Mouse (Mus musculus): ENCODE measurements around the gene Dlg5. TPM values are rescaled to one million over a fixed set of nuclear protein-coding genes. Genes with fewer than 3 reads are reported as not detected.

The Dlg5 gene
- total RNA-seq, 2 experiments from 2014 or later = 55.5 to 74.0 TPM

DNA sequence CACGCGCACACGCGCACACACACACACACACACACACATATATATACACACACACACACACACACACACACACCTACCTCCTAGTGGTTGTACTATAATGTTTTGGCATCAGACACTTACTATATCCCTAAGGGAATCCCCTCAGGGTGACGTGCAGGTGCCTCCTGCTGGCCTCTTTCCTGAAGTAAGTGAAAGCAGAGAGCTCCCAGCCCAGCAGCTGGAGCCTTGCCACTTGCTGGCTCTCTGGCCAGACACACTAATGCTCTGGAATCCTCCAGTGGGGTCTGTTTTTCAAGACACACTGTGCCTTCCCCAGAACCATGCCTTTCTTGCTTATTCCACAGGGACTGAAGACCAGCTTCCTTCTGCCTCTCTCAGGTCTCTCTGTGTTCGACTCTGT lies 48.8 kb downstream of the Dlg5 start:
- no peak for DNase-seq (ENCODE audit: low spot score in 2 of 2)

DNA sequence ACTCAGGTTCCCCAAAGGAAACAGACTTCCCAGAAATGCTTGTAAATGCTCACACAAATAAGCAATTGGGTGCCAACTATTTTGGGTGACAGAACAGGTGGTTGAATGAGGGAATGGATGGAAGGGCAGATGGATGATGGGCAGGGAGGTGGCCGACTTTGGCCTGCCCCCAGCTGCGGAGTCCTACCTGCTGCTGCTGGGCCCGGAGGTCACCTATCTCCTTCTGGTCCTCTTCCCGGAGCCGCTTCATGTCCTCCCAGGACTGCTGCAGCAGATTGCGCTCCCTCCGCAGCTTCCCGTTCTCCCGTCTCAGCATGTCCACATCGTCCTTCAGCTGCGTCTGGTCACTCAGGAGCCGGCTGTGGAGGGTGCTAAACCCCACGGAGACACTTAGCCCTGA lies 55.6 kb downstream of the Dlg5 start:
- DNase-seq (ENCODE audit: low spot score in 2 of 2) = no peak

DNA sequence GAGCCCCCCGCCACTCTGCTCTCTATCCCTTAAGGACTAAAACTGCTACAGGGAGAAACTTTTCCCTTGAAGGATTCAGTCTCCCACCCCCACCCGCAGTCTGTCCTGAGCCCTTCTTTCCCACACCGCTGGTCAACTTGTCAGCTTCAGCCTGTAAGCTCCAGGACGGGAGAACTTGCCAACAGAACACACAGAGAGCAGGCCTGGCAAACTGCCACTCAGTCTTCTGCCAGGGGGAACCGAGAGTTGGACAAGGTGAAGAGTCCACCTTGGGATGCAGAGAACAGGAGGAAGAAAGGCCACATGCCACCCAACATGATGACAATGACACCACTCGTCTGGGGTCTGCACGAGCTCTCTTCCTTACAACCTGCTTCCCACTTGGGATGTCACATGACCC lies 56.1 kb downstream of the Dlg5 start:
- no peak for DNase-seq (ENCODE audit: low spot score in 2 of 2)

DNA sequence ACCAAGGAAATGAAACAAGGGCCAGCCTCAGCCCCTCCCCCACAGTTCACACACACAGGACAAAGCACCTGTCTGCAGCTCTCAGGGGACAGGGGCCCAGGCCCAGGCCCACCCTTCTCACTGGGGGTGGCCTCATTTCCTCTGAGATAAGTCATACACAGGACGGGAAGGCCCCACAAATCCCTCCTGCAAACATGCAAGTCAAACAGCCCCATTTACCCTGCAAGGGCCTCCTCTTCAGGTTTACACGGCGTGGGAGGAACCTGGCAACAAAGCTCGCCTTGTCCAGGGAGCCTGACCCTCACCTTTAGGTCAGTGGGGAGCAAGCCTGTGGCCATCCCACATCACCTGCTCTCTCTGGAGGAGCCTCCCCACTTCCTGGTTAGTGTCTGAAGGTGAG lies 60.2 kb downstream of the Dlg5 start:
- DNase-seq (ENCODE audit: low spot score in 2 of 2) = no peak

DNA sequence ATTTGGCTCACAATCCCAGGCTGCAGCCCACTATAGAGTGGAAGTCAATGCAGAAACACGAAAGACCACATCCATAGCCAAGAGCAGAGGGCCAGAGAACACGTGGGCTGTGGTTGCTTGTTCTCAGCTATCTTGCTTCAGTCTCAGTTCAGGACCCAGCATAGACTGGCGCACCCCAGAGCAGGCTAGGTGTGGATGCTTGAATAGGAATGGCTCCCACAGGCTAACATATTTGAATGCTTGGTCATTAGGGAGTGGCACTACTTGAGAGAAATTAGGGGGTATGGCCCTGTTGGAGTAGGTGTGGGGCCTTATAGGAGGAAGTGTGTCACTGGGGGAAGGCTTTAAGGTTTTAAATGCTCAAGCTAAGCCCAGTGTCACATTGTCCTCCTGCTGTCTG lies 62.8 kb downstream of the Dlg5 start:
- DNase-seq (ENCODE audit: low spot score in 2 of 2) = no peak

DNA sequence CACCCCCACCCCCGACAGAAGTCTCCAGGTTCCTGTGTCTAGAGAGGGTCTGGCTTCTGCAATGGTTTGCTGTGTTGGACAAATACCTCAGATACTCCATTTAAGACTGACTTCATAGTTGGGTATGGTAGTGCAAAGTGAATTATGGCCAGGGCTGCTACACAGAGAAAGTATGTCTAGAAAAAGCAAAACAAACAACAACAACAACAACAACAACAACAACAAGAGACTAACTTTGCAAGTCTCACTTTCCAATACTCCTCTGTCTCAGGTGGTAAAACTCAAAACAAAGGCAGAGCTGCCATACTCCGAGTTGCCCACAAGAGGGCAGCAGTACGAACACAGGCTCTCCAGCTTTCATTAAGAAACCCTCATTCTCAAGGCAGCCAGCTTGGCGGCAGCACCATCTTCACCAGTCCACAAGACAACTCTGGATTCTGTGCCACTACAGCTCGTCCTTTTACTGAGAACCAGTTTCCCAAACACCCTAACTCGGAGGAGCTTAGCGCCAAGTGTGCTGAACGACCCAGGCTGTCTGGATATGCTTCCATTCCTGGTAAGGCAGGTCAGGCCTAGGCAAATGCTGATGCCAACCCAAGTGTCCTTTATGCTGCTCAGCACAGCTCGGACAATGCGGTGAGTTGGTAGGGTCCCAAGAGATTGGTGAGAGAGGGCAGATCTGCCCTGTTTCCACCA lies 63.8 kb downstream of the Dlg5 start:
- DNase-seq (ENCODE audit: low spot score in 2 of 2) = peak; percentile 76 to 83

DNA sequence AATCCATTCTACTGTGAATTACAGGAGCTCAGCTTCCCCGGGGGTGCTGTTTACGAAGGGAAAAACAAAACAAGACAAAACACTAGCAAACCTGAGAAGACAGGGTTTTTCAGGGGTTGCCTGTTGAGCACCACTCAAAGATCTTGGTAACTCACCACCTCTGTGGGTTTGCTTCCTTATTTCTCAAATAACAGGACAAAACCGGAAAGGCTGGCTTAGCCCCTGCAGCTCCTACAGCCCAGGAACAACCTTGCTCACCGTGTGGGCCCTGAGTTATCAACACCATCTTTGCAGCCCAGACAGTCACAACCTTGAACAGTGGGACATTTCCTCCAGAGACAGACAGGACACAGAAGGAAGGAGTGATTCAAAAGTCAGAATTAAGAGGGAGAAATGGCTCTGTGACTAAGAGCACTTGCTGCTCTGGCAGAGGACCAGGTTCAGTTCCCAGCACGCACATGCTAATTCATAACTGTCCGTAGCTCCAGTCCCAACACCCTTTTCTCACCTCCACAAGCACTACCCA lies 66.2 kb downstream of the Dlg5 start:
- DNase-seq (ENCODE audit: low spot score in 2 of 2) = no peak

DNA sequence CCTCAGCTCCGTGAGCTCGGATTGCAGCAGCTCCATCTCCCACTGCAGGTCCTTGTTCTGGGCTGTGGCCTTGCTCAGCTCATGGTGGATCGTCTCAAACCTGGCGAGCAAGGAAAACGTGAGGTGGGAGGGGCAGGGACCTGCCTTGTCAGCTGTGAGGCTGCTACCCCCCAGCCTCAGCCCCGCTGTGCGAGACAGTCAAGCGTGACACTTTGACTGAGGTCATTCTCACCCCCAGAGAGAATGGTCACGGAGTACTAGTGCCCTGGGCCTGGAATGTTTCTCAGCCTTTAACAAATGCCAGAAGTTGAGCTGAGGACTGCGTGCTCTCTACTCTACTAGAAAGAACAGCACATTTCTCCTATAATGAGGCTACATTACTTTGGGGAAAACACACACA lies 69.1 kb downstream of the Dlg5 start:
- no peak for DNase-seq (ENCODE audit: low spot score in 2 of 2)

DNA sequence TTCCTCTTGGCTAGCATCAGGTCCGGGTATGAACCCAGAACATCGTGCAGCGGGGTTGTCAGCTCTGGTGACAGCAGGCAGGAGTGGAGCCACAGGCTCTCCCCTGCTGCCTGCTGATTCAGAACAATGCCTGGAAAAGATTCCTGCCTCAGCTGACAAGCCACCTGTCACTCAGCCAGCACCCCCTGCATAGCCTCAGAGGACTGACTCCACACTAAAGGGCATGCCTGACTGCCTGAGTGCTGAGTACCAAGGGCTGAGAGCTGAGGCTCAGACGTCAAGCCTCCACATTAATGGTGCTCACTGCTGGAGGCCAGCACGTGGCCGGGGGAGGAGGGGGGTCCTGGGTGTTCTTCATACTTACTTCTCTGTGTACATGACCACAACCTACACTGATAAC lies 72.4 kb downstream of the Dlg5 start:
- no peak for DNase-seq (ENCODE audit: low spot score in 2 of 2)

DNA sequence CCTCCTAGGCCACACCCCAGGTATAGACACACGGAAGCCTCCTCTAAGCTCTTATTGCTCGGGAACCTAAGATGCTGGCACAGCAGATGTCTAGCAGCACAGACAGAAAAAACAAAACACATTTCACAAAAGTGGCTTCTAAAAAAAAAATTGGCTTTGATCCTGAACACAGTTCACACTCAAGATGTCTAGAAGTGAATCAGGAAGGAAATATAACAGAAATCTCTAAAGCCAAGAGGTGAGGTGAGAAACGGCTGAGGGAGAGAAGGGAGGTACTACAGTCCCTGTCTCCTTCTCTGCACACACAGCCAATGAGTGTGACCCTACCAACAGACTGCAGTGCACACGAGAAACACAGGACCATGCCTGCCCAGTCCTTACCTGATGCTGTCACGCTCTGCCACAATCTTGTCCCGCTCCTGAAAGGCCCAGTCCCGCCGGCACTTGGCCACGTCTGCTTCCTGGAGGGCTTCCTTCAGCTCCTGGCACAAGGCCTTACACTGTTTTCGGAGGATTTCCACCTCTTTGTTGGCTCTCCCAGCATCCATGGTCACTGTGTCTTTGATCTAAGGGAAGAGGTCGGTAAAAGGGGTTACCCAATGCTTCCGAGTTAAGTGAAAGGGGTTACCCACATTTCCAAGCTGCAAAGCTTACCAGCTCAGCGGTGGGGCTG lies 73.9 kb downstream of the Dlg5 start:
- DNase-seq (ENCODE audit: low spot score in 2 of 2) = no peak

DNA sequence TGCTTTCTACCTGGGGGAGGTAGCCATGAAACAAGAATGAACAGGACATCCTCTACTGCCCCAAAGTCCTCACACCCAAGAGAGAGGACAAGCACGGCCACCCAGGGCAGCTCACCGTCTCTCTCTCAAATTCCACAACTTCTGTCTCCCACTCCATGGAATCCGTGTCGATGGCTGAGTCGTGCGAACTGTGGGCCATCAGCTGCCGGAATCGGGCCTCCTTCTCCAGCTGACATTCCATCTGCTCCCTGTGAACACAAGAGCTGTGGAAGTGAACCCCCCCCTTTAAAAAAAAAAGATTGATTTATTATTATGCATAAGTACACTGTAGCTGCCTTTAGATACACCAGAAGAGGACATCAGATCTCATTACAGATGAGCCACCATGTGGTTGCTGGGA lies 79.7 kb downstream of the Dlg5 start:
- no peak for DNase-seq (ENCODE audit: low spot score in 2 of 2)

DNA sequence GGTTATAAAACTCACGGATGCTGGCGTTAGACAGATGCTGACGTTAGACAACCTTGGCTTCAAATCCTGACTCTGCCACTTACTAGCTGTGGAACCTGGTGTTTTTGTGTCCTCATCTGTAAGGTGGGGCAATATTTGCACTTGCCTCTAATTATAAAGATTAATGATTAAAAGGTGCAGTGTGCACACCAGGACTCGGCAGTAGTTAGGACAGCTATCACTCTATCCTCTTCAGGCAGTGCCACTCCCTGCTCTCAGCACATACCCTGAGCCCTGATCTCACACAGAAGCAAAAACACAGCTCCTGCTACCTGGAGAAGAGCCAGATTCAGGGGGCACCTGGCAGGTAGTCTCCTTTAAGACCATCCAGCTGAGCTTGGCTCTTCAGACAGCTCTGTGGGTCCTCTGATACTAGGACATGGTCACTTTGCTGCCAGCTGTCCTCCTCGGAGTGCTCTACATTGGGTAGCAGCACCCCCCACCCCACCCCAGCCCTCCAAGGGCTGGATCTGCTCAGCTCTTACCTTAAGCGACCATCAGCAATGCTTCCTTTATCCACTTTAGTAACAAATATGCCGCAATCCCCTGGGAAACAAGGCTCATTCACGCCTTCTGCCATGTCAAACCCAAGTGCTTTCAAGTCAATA lies 80.9 kb downstream of the Dlg5 start:
- DNase-seq (ENCODE audit: low spot score in 2 of 2) = no peak

DNA sequence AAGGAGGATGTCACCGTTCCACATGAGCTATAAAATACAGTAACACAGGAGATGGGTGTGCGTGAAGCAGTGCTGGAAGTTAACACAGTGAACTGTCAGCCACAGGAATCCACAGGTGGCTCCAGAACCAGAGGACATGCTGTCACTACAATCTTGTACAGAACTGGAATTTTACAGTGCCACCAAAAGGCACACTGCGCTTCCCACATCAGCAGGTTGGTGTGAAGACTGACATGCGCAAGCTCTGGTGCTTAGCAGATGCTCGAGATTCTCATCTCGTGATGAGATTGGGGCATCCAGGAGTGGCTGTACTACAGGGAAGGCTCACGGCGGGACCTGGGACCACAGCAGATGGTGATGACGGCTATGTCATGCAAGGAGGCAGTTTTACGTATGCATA lies 82.9 kb downstream of the Dlg5 start:
- no peak for DNase-seq (ENCODE audit: low spot score in 2 of 2)

DNA sequence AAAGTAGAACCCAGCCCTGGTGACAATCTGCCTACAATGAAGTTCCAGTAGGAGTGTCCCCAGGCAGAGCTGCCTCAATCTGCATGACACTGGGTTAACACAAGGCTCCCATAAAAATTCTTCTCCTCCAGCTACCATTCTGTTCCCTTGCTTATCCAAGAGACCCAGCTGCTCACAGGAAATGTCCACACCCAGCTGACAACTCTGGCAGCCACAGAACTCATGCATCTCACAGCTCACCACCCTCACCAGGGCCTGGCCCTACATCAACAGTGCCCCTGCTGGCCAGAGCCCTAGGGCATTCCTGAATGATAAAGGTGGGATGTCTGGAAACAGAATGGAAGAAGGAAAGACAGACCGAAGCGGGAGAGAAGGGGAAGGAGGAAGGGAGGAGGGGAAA lies 96.8 kb downstream of the Dlg5 start:
- DNase-seq (ENCODE audit: low spot score in 2 of 2) = no peak

DNA sequence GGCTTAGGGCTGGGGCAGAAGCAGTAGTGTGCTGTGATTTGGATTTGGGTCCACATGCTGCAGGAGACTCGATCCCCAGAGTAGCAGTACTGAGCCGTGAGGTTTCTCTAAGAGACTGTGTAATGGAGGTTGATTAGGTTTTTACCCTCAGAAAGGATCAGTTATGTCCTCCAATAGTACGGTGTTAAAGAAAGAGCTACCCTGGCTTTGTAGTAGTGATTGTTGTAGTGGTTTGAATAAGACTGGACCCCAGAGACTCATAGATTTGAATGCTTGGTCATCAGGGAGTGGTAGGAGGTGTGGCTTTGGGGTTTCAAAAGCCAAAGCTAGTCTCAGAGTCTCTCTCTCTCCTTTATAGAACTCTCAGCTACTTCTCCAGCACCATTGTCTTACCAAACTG lies 100.9 kb downstream of the Dlg5 start:
- no peak for DNase-seq (ENCODE audit: low spot score in 2 of 2)

DNA sequence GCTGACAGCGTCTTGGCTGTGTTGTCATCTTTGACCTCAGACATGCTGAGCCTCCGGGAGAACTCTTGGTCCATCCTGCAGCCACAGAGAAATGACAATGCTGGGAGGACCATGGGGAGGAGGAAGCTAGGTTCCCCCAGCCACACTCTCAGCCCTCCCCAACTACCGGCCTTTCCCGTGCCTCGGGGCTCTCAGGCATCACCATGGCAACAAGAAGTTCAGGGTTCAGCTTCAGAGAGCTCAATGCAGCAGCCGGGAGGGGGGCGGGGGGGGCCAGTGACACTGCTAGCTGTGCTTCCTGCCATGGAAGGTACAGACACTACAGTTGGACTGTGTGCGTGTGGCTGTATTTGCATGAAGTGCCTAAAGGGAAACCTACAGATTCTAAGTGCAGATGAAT lies 101.3 kb downstream of the Dlg5 start:
- DNase-seq (ENCODE audit: low spot score in 2 of 2) = no peak

DNA sequence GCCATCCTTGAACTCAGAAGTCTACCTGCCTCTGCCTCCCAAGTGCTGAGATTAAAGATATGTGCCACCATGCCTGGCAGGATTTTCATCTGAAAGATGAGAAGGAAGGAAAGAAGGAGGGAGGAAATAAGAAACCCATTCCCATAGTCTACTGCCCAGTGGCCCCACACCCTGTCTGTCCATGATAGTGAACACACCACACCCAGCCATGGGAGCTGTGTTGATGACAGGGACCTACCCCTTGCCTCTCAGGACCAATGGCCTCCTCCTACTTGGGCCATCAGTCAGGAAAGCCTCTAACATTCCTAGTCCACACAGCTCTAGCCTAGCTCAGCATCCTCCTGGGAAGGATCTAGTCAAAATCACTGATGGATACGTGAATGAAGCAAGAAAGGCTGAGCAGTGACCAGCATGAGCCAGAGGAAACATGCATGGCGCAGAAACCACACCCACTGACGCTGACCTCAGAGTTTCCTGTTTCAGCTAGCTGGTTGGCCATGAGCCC lies 102.7 kb downstream of the Dlg5 start:
- no peak for DNase-seq (ENCODE audit: low spot score in 2 of 2)

DNA sequence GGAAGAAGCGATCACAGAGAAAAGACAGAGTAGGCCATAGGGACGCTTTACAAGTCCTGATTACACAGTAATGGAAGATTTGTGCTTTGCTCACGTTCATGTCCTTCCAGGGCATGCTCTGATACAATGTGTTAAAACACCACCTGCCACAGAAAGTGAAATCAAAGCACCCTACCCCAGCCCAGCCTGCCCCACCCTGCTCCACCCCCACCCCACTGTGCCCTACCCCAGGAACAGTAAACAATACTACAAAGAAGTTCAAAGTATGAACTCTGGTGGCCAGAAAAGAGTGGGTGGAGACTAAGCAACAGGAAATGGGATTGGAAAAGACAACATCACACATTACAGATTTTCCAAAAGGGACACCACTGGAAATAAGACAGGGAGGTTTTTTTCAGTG lies 104.0 kb downstream of the Dlg5 start:
- DNase-seq (ENCODE audit: low spot score in 2 of 2) = no peak

DNA sequence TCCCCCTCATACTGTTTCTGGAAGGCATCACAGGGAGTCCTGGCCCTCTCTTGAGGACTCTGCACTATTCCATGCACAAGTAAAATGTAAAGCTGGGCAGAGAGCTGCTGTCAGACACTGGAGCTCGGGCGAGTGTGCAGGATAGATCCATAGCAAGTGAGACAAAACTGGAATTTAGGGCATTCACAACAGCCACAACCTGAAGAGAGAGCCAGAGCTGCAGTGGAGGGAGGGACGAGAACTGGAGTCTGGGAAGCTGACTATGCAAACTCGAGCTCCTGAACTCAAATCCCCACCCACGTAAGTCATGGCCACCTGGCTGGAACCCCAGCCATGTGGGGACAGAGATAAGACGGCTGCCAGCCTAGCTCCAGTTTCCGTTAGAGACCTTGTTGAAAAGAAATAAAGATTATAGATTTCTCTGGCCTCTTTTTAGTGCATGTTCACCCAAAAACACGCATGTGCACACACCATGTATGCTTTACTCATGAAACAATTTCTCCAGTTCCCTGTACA lies 105.4 kb downstream of the Dlg5 start:
- DNase-seq (ENCODE audit: low spot score in 2 of 2) = no peak

DNA sequence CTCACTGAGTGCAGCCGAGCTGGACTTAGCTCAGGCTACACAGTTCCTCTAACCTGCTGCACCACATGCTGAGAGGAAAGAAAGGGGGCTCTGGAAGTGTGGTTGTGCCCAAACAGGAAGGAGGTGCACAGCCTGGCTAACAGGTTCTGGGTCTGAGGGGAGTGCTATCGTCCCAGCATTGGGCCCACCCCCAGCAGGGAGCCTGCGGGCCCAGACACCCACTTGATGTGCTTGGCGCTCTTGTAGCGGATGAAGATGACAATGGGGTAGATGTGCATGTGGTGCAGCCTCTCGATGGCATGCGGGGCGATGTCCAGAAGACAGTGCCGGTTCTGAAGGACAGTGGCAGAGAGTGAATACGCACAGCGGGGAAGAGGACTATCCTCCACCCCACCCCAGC lies 108.8 kb downstream of the Dlg5 start:
- DNase-seq (ENCODE audit: low spot score in 2 of 2) = no peak

DNA sequence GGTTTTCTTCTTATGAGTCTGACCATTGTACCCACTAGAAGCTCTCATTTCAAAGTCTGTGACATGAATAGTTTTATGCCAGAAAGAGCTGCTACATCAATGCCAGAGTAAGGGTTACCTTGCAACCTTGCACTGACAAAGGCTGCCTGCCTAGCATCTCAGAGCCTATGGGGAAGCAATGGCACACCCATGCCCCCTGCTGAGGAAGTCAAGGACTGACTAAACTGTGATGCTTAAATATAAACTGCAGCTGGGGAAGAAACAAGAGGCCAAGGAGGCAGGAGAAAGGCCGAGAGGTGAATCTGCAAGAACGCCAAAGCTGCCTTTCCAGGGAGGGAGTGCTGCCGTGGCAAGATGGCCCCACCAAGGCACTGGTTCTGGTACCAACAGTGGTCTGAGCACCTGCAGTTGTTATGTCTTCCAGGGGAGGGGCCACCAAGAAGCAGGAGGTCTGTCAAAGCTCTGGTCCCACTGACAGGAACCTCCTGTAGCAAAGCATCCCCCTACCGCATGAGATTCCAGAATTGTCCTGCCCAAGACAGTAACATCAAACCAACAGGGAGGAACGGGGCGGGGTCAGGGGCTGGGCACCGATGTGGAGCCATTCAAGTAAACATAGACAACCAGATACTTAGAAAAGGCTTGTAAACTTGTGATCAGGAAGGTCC lies 111.0 kb downstream of the Dlg5 start:
- DNase-seq (ENCODE audit: low spot score in 2 of 2) = no peak

DNA sequence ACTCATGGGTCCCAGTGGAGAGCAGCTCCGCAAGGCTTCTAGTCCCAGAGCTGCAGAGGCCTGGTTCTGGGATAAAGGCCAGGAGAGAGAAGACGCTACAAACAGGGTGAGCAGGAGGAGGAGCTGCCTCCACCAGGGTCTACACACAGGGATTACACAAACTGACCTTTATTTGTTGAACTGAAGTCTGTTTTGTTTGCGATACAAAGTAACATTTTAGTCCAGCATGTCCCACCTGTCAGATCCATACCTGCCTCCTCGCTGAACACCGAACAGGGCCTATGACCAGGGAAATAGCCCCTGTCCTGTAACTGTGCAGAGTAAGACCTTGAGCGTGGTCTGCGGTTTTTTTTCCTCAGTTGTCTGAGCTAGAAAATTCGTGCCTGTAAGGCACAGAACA lies 111.9 kb downstream of the Dlg5 start:
- DNase-seq (ENCODE audit: low spot score in 2 of 2) = no peak
